Mouse (Mus musculus) heart, embryonic 14.5 days (tissue): Measurements from ENCODE around the gene Olfr600. TPM values are rescaled to one million over a fixed set of nuclear protein-coding genes. Genes with fewer than 3 reads are reported as not detected.
"Not testable (repeated sequence)": the region's sequence is repeated elsewhere in the genome, so short reads cannot be mapped to it uniquely, and the experiment has no call there.

Experiments
- ATAC-seq: fragments of 200-750 bp; cut with Nextera tagmentation; 2 replicates; pipeline ENCODE4 v1.8.0; 2017; ENCODE audit warnings: low read depth, moderate TSS enrichment; ENCODE audit not compliant: insufficient number of reproducible peaks, insufficient read depth, low FRiP score
- H3K27ac ChIP-seq, 2 experiments: fragments of 200-500 bp in 1 of 2; fragments of 300-500 bp in 1 of 2; sonication (generic) in 1 of 2; replicated peaks in 1 of 2; 2 replicates each; pipeline ENCODE4 v1.5.1; 2012 to 2014; ENCODE audit warnings: low read depth in 2 of 2, low read length in 2 of 2, control low read depth in 1 of 2, mild to moderate bottlenecking in 1 of 2, mixed read lengths in 1 of 2; ENCODE audit not compliant: control insufficient read depth in 1 of 2, insufficient read depth in 1 of 2
- H3K27me3 ChIP-seq: fragments of 300-500 bp; sonication (generic); 2 replicates; pipeline ENCODE4 v1.6.1; 2014; ENCODE audit warnings: mild to moderate bottlenecking, low read length, control low read depth; ENCODE audit not compliant: control insufficient read depth, insufficient read depth
- H3K36me3 ChIP-seq: fragments of 300-500 bp; sonication (generic); 2 replicates; pipeline ENCODE4 v1.6.1; 2014; ENCODE audit warnings: mild to moderate bottlenecking, control low read depth, low read length, mixed read lengths; ENCODE audit not compliant: control insufficient read depth, insufficient read depth
- H3K4me1 ChIP-seq, 2 experiments: fragments of 200-500 bp in 1 of 2; fragments of 300-500 bp in 1 of 2; sonication (generic) in 1 of 2; 2 replicates each; pipeline ENCODE4 v1.6.1; 2012 to 2014; ENCODE audit warnings: low read length in 2 of 2, control low read depth in 1 of 2, mixed read lengths in 1 of 2; ENCODE audit not compliant: control insufficient read depth in 2 of 2, insufficient read depth in 2 of 2
- H3K4me2 ChIP-seq: fragments of 300-500 bp; sonication (generic); 2 replicates; pipeline ENCODE4 v1.6.1; 2014; ENCODE audit warnings: mild to moderate bottlenecking, low read length
- H3K4me3 ChIP-seq, 2 experiments: fragments of 200-500 bp in 1 of 2; fragments of 300-500 bp in 1 of 2; sonication (generic) in 1 of 2; 2 replicates each; pipeline ENCODE4 v1.5.1; 2012 to 2014; ENCODE audit warnings: low read length in 2 of 2, mild to moderate bottlenecking in 2 of 2, control low read depth in 1 of 2, low read depth in 1 of 2, moderate library complexity in 1 of 2; ENCODE audit not compliant: control insufficient read depth in 1 of 2, insufficient read depth in 1 of 2
- H3K9ac ChIP-seq: fragments of 300-500 bp; sonication (generic); 2 replicates; pipeline ENCODE4 v1.6.1; 2014; ENCODE audit warnings: mild to moderate bottlenecking, low read length
- H3K9me3 ChIP-seq: fragments of 300-500 bp; sonication (generic); 2 replicates; pipeline ENCODE4 v1.6.1; 2016; ENCODE audit warnings: low read length, control low read depth; ENCODE audit not compliant: control insufficient read depth
- WGBS: fragments of 180-500 bp; shearing (Covaris S2); extraction: QIAGEN DNeasy Blood & Tissue Kit; methylation state at CpG from one replicate; pipeline ENCODE4 v1.1.7; 2014; 5-methylcytosine and 5-hydroxymethylcytosine counted together
- polyA plus RNA-seq: library from polyadenylated mRNA; unstranded; fragments of >200 nt; fragmentation: Nextera tagmentation; extraction: Ambion mirVana; gene quantifications from 2 replicates; pipeline ENCODE4 v1.2.1, GENCODE M21; 2014

Gene Olfr600
- not detected in 2 replicates for polyA plus RNA-seq

DNA sequence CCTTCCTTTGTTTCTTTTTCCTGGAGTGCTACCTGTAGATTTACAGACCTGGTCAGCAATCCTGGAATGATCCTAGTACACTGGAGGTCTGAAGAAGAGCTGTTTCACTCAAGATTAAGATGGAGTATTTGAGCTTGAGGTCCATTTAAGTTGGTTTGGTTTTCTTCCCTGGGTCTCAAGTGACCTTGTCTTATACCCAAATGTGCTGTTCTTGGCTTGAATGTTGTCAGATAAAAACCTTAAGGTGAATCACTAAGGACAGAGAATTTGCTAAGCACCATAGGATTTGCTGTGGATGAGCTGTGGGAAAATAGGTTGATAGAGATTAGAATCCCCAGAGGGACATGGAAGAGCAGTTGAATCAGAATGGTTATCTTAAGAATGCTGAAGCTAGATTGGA lies at the start of gene Olfr600:
Olfr600 (minus strand) TSS at position 101 of the 400 bp plus-strand sequence.
- Histone ChIP-seq H3K36me3 (no peaks in the 10 kb centered on the region), H3K27me3 (no peaks in the 10 kb centered on the region), H3K9me3 (no peaks in the 10 kb centered on the region), H3K27ac (no peak within 1 kb of the TSS), H3K4me2 (no peak within 1 kb of the TSS), H3K9ac (no peak within 1 kb of the TSS), H3K4me3 (no peak within 1 kb of the TSS), H3K4me1 (no peaks in the 10 kb centered on the region)
- ATAC-seq: no peak

DNA sequence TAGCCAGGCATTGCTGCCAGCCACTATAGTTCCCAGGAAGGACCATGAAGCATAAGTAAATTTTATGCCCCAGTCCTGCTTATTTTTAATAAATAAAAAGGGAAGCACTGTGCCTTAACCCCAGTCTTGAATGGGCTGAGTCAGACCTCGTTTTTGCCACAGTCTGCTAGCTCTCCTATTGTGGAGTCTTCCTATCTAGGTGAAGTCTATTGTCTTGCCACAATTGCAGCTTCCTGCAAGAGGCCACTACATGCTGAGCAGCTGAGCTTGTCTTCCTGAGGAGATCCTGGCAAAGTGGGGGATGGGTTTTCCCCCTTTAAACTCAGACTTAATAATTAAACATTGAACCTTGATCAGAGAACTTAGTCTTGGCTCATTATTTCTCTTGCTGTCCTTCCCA lies 49.5 kb upstream of the Olfr600 start:
- Histone ChIP-seq H3K9me3 (no peaks in the 10 kb centered on the region), H3K27ac (no peak overlapping the region), H3K9ac (no peak overlapping the region), H3K36me3 (no peaks in the 10 kb centered on the region), H3K4me3 (no peak overlapping the region), H3K4me1 (no peaks in the 10 kb centered on the region), H3K4me2 (no peak overlapping the region), H3K27me3 (no peaks in the 10 kb centered on the region)
- ATAC-seq: no peak
- 8% methylated on average over 1 of the region's 1 CpGs for WGBS

DNA sequence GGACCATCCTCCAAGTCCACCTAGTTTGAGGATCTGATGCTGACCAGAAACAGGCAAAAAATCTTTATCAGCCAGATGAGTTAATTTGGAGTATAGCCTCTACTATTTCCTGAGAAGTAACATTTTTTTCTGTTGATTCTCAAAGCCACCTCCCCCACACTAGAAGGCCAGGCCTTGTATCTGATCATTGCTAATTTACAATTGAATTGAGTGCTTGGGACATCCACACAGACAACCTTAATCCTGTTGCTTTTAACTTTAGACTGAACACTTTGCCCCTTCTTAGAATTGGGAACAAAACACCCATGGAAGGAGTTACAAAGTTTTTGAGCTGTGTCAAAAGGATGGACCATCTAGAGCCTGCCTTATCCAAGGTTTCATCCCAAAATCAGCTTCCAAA lies 48.3 kb upstream of the Olfr600 start:
- Histone ChIP-seq H3K4me1 (no peaks in the 10 kb centered on the region), H3K9ac (no peak overlapping the region)
- no peak for ATAC-seq

DNA sequence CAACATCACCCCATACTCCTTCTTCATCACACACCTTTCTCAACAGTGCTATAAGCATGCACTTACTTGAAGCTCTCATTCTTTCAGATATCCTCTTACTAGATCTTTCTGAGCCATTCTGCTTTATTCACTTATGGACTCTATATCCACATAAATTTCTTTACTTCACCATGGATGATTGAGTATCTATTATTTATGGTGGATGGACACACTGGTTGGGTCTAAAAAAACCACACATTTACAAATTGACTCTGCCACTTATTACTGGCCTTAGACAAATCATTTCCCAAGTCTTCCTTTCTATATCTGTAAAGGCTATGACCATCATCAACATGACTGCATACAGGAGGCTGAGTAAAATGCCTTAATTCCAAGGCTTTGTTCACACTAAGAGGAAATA lies 36.6 kb upstream of the Olfr600 start, which contains the start of gene Olfr603:
Olfr603 (minus strand) TSS at position 101 of the 400 bp plus-strand sequence.
- no peaks in the 10 kb centered on the region for H3K36me3 ChIP-seq
- no peak within 1 kb of the TSS for H3K27ac ChIP-seq
- no peaks in the 10 kb centered on the region for H3K4me1 ChIP-seq
- no peaks in the 10 kb centered on the region for H3K27me3 ChIP-seq
- H3K4me3 ChIP-seq: no peak within 1 kb of the TSS
- no peak within 1 kb of the TSS for H3K4me2 ChIP-seq
- no peak for ATAC-seq
- H3K9ac ChIP-seq: no peak within 1 kb of the TSS
- H3K9me3 ChIP-seq: no peaks in the 10 kb centered on the region

More for the DNA sequence above, 48.3 kb upstream of the Olfr600 start:
- H3K4me3 ChIP-seq: no peak overlapping the region
- no peaks in the 10 kb centered on the region for H3K36me3 ChIP-seq
- no peak overlapping the region for H3K4me2 ChIP-seq
- H3K27ac ChIP-seq: no peak overlapping the region
- no peaks in the 10 kb centered on the region for H3K9me3 ChIP-seq
- no peaks in the 10 kb centered on the region for H3K27me3 ChIP-seq

DNA sequence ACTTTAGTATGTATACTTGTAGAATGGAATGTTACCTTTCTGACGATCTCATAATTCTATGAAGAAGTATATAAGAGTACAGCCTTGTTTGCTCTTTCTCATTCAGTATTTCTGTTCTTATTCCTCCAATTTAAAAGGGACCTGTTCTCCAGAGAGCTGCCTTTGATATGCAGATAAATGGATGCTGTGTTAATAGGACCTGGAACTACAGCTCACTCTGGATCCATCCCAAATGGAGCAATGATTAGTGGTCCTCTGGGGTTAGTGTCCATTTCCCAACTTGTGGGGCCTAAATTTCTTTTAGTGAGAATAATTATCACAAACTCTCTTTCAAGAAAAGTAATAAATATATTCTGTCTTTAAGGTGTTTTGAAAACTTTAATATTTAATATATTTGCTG lies 13.1 kb upstream of the Olfr600 start, which contains the start of gene Olfr601:
Olfr601 (minus strand) TSS at position 101 of the 400 bp plus-strand sequence.
- H3K27ac ChIP-seq: no peak within 1 kb of the TSS
- no peaks in the 10 kb centered on the region for H3K36me3 ChIP-seq
- no peak within 1 kb of the TSS for H3K4me2 ChIP-seq
- no peak within 1 kb of the TSS for H3K9ac ChIP-seq
- H3K27me3 ChIP-seq: no peaks in the 10 kb centered on the region
- 80% methylated on average over 1 of the region's 1 CpGs for WGBS
- H3K9me3 ChIP-seq: no peaks in the 10 kb centered on the region
- ATAC-seq: no peak
- no peak within 1 kb of the TSS for H3K4me3 ChIP-seq
- no peaks in the 10 kb centered on the region for H3K4me1 ChIP-seq

DNA sequence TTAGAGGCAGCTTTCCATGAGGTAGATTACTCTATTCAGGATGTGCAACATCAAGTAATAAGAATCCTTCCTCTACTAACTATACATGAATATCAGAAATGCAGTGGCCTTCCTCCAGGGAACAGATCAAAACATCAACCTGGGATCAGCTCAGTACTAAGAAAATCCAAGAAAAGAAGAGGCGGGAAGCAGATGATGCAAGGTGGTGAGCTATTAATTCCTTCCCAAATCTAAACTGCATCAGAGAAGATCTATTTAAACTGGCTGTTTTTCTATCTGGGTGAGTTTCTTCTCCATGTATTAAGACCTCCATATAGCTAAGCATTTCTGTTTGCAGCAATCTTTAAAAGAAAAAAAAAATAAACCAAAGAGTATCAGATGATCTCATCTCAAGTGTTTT lies 13.9 kb downstream of the Olfr600 start, which contains the start of gene Olfr599:
Olfr599 (plus strand) TSS at position 301 of the 400 bp plus-strand sequence.
- Histone ChIP-seq H3K9me3 (no peaks in the 10 kb centered on the region), H3K9ac (no peak within 1 kb of the TSS), H3K27ac (no peak within 1 kb of the TSS), H3K36me3 (no peaks in the 10 kb centered on the region), H3K27me3 (no peaks in the 10 kb centered on the region), H3K4me1 (no peaks in the 10 kb centered on the region), H3K4me2 (no peak within 1 kb of the TSS), H3K4me3 (no peak within 1 kb of the TSS)
- 73% methylated on average over 1 of the region's 1 CpGs for WGBS
- no peak for ATAC-seq

DNA sequence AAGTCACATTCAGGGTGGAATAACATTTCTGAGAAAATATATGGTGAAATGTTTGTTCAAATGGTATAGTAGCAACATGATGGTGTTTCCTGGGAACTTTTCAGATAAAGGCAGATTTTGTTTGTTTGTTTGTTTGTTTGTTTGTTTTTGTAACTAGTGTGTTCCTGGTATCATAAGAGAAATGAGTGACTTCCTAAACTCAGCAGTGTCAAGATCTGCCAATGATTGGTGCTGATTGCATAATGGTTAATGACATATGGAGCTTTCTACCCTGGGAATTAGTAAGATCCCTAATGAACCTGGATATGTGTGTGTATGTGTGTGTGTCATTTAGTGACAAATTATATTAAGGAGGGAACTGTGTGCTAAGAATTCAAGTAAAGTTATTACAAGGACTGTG lies 26.2 kb downstream of the Olfr600 start, which contains the start of gene Olfr598:
Olfr598 (plus strand) TSS at position 301 of the 400 bp plus-strand sequence.
- no peak for ATAC-seq
- H3K4me1 ChIP-seq: no peaks in the 10 kb centered on the region
- H3K9ac ChIP-seq: no peak within 1 kb of the TSS

DNA sequence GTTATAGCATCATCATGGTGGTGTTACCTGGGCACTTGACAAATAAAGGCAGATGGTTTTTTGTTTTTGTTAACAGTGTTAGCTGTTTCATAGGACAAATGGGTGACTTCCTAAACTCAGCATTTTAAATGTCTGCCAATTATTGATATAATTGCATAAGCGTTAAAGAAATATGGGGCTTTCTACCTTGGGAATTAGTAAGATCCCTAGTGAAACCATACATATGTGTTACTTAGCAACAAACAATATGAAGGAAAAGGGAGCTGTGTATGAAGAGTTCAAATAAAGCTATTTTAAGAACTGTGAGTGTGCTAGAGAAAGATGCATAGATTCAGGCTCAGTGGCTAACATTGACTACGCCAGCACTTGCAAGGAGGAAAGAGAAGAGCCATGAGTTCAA lies 33.5 kb downstream of the Olfr600 start, which contains the start of gene Olfr597:
Olfr597 (plus strand) TSS at position 301 of the 400 bp plus-strand sequence.
- not testable (repeated sequence) for ATAC-seq, H3K9me3 ChIP-seq, H3K36me3 ChIP-seq, H3K4me1 ChIP-seq, H3K9ac ChIP-seq, H3K27ac ChIP-seq, H3K27me3 ChIP-seq, H3K4me2 ChIP-seq, H3K4me3 ChIP-seq
- 75% methylated on average over 2 of the region's 2 CpGs for WGBS

More for the DNA sequence above, 26.2 kb downstream of the Olfr600 start, which contains the start of gene Olfr598:
- Histone ChIP-seq H3K4me2 (no peak within 1 kb of the TSS), H3K9me3 (no peaks in the 10 kb centered on the region), H3K27ac (no peak within 1 kb of the TSS), H3K4me3 (no peak within 1 kb of the TSS), H3K36me3 (no peaks in the 10 kb centered on the region), H3K27me3 (no peaks in the 10 kb centered on the region)
